Mouse (Mus musculus) right cerebral cortex, adult 18-20 months (tissue): ENCODE measurements at regions not wholly inside any gene's neighbourhood (a gene's known extent, or its start where the extent isn't known, plus 50 kb on each side); places are given as distances from the start of the nearest gene placed in this dataset.
"Not testable (repeated sequence)": the region's sequence is repeated elsewhere in the genome, so short reads cannot be mapped to it uniquely, and the experiment has no call there.

ENCODE experiments used
- DNase-seq: peaks from one replicate; pipeline ENCODE4 v3.0.0; 2022; ENCODE audit warnings: mixed read lengths

GRCm38 (mm10) chr17:27317576-27318277 lies 113.5 kb upstream of the Lemd2 start:
- peak; percentile 63 for DNase-seq

- DNase-seq, result no peak
Measured at GRCm38 (mm10) chr17:27316711-27317575, 112.7 kb upstream of the Lemd2 start.

DNA sequence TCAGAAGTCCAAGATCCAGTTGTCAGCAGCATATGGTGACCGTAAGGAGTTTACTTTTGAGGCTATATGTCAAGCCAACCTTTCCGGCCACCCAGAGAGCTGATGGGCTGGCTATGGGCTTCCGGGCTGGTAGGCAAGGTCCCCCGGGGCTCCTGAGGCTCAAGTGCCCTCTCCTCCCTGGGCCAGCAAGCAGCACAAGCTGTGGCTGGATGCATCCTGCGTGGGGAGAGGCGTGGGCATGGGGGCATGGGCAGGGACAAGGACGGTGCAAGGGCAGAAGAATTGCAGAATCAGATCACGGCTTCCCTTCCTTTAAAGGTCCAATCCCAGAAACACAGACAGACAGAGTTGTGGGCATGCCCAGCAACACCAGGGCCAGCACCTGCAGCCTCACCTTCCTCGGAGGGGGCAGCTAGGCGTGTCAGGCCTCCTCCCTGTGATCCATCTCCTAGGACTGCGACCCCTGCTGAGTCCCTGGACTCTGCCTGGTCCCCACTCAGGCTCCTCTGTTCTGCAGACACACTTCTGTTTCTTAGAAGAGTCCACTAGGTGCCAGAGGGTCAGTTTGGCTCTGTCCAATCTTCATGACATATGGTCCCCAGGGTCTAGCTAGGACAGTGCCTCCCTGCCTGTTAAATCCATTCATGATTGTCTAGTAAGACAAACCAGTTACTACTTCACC lies 111.8 kb upstream of the Lemd2 start:
- DNase-seq, result no peak

DNA sequence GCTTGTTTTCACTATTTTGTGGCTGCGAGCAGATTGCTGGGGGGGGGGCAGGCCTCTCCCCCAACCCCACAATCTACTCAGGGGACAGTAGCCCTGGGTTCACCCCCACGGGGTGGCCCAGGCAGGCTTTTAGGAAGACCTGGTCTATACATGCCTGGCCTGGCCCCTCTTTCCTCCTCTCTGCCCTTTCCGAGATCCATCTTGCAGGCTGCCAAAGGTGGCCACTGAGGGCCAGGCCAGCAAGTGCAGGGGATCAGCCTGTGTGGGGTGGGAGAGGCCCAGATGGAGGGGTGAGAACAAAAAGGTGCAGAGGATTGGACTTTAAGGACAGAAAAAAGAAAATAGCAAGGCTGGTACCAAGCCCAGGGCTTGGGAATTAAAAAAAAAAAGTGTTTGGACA lies 111.2 kb upstream of the Lemd2 start:
- no peak for DNase-seq

DNA sequence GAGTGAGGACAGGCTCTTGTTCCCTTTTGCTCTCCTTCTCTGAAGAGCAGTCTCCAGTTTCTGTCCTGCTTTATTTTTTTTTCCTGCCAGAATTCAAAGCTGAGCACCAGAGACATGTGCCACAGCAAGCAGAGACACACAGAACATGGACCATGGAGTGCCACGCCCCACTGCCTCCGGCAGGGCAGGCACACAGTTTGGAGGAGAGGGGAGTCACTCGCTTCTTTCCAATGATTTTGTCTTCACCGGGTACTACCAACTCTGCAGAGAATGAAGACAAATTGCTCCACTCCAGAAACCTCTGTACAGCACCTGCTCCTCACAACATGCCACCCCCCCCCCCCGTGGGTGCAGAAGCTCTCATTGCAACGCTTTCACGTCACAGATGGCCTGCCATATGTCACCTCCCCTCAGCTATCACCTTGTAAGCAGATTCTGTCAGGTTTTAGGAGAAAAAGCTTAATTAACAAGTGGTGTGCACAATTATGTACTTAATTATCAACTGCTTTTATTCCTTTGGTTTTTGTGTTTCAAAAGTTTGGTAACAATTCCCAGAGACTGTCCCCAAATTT lies 110.6 kb upstream of the Lemd2 start:
- DNase-seq, result no peak

- no peak for DNase-seq
Measured at GRCm38 (mm10) chr17:27308933-27309332, 104.7 kb upstream of the Lemd2 start.

GRCm38 (mm10) chr17:27304842-27305241 lies 100.6 kb upstream of the Lemd2 start:
- no peak for DNase-seq

GRCm38 (mm10) chr17:27303633-27304479 lies 99.6 kb upstream of the Lemd2 start:
- DNase-seq, result no peak

- DNase-seq, result no peak
Measured at GRCm38 (mm10) chr17:27303061-27303460, 98.8 kb upstream of the Lemd2 start.

- DNase-seq, result no peak
Measured at GRCm38 (mm10) chr17:27301376-27301775, 97.1 kb upstream of the Lemd2 start.

GRCm38 (mm10) chr17:27299297-27299696 lies 95.0 kb upstream of the Lemd2 start:
- DNase-seq, result no peak

- no peak for DNase-seq
Measured at GRCm38 (mm10) chr17:27298351-27298750, 94.1 kb upstream of the Lemd2 start.

DNA sequence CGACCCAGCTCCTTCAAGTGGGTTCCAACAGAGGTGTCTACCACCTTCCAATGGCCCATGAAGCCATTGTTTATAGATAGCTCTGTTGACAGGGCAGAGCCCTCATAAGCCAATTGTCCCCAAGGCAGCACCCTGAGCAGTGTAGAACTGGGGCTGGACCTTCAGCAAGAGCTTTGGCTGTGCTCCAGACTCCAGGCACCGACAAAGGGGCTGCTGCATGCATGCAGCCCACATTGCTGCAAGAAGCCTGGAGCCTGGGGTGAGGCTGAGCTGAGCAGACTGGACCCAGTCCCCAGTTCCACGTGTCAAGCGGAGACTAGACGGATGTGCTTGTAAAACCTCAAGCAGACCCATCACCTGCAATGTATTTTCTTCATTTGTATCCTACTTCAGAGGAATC lies 91.9 kb upstream of the Lemd2 start:
- no peak for DNase-seq

DNA sequence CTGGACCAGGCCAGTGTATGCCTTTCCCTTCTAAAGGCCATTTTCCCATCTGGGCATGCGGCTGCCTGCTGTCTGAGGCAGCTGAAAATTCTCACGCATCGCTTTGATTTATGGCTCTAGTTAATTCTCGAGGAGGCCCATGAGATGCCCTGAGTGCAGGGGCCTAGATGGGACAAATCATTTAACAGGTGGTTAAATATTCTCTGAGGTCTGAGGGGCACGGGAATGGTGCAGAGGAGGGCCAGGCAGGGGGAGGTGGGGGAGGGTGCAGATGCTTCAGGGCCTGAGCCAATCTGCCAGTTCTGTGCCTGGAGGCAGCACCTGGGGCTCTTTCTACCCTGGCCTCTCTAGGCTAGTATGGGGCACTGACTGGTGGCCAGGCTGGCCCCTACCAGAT lies 89.9 kb upstream of the Lemd2 start:
- no peak for DNase-seq

DNA sequence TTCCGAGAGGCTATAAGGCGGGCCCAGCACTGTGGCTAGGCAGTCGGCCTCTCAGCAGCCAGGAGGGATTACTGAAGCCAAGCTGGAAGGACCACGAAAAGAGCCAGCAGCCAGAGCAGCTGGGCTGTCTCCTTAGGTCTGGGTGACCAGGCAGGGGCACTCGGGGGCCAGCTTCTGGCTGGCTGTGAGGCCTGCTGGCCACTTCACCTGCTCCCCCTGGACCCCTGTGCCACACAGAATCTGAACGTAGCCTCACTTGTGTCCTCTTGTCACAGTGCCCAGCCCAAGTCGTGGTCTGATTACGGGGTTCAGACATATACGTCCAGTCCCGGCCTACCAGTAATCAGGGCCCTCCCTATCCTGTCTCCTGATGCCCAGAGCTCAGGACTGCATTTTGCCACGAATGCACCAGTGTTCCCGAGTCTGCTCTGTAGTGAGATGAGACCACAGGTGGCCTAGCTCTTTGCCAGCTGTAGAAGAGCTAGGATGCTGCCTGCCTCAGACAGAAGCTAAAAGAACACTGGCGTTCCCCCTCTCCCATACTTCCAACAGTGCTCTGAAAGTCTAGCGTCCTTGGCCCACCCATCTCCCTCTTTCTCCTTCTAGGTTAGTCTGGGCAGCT lies 89.4 kb upstream of the Lemd2 start:
- DNase-seq, result no peak

GRCm38 (mm10) chr17:27291673-27292072 lies 87.4 kb upstream of the Lemd2 start:
- peak; percentile 41 for DNase-seq

- DNase-seq, result no peak
Measured at GRCm38 (mm10) chr17:27291176-27291575, 86.9 kb upstream of the Lemd2 start.

DNA sequence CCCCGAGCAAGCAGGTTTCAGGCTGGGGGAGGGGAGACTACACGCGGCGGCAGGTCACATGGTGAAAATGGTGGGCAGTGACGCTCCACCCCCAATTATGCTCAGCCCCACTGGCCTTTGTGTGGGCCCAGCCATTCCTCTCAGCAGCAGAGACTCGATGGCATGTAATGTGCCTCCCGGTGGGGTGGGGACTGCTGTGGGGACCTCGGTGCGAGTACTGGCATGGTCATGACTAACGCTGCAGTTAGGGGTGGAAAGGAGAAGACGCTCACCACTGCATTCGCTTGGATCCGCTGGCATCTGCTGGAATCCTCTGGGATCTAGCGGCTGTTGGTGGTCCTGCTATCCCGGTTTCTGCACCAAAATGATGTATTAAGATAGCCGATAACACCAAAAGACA lies 86.0 kb upstream of the Lemd2 start:
- DNase-seq, result no peak

GRCm38 (mm10) chr17:27289804-27290203 lies 85.5 kb upstream of the Lemd2 start:
- not testable (repeated sequence) for DNase-seq

DNA sequence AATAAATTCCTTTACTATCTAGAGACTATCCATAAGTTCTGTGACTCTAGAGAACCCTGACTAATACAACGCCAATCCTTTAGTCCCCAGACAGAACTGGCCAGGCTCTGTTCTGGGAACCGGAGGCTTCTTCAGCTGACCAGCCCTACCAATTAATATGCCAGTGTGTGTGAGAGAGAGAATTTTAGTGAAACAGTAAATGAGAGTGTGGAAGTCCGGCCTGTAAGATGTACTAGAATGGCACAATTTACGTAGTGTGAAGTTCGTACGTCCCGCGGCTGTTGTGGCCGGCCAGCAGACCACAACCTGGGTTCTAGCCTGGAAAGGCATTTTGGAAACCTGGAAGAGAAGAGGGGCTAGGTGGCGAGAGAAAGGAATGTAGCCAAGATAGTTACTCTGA lies 83.7 kb upstream of the Lemd2 start:
- DNase-seq, result not testable (repeated sequence)

GRCm38 (mm10) chr17:27281241-27281640 lies 77.0 kb upstream of the Lemd2 start:
- DNase-seq, result no peak
